Comparison of ENCODE assay signal across 10 mouse cellular contexts in genomic region chr17:57228014-57228413, GRCm38 (mm10). TPM values are rescaled to one million over a fixed set of nuclear protein-coding genes. Genes with fewer than 3 reads are reported as not detected.
DNase-seq lines count a peak whose midpoint lies in the region; ATAC-seq and TF ChIP-seq lines count a peak whose summit lies in the region.
"Had no signal": no experiment of that assay in that cellular context is flagged by ENCODE, and none has a peak within 500 bp of the region (broad histone marks: within the 10 kb centered on the region; RNA-seq: fewer than 3 reads in every experiment).

TSS of gene C3 (minus strand) at chr17:57228136.

- no peak for TF ChIP-seq POLR2A in kidney, adult 2 months (IDR thresholded peaks at IDR 0.05; ENCODE audit: low read depth, low read length)

- H3K4me1 ChIP-seq in kidney, adult 2 months (ENCODE audit: control insufficient read depth, insufficient read depth, low read length), result peaks cover 16% of the 10 kb centered on the region
- 0 out of 2 replicates have a peak, but pooled peaks cover 5% of the 10 kb centered on the region for H3K4me1 ChIP-seq in kidney, embryonic 16.5 days (ENCODE audit: insufficient read depth, low read length)
- no peaks in the 10 kb centered on the region for H3K4me1 ChIP-seq in forebrain, embryonic 15.5 days
- H3K4me1 ChIP-seq: neural tube, embryonic 12.5 days had no signal

- intact Hi-C loops in heart, postnatal 14 days (cut with DNase I), result no loop called here
- intact Hi-C loops in left cerebral cortex, postnatal 36 days (cut with DNase I), result no loop called here

- no peak within 1 kb of the TSS for H3K27ac ChIP-seq in kidney, adult 2 months (ENCODE audit: insufficient read depth, low read depth, low read length)
- H3K27ac ChIP-seq in kidney, embryonic 16.5 days (ENCODE audit: low read length), result no peak within 1 kb of the TSS
- H3K27ac ChIP-seq in forebrain, embryonic 15.5 days (replicated peaks), result no peak within 1 kb of the TSS
- H3K27ac ChIP-seq in layer of hippocampus, adult 2 months, result no peak within 1 kb of the TSS
- H3K27ac ChIP-seq: neural tube, embryonic 12.5 days had no signal

- DNase-seq in kidney, adult 2 months, result peak; percentile 81
- DNase-seq in adrenal gland, adult 2 months, result peak; percentile 79
- no peak for DNase-seq in heart, postnatal 14 days
- peak; percentile 86 for DNase-seq in lung, postnatal 36 days
- DNase-seq in layer of hippocampus, adult 2 months (ENCODE audit: low spot score in 2 of 2), result no peak
- no peak for DNase-seq in left cerebral cortex, postnatal 36 days (ENCODE audit: low spot score in 2 of 2)
- DNase-seq: thymus, postnatal 4 days had no signal

- no peaks in the 10 kb centered on the region for H3K36me3 ChIP-seq in kidney, adult 2 months (ENCODE audit: control insufficient read depth, insufficient read depth, low read length)
- no peaks in the 10 kb centered on the region for H3K36me3 ChIP-seq in kidney, embryonic 16.5 days (ENCODE audit: insufficient read depth, low read length)
- no peaks in the 10 kb centered on the region for H3K36me3 ChIP-seq in forebrain, embryonic 15.5 days
- H3K36me3 ChIP-seq: neural tube, embryonic 12.5 days had no signal

- no peak for TF ChIP-seq CTCF in kidney, adult 2 months (conservative IDR thresholded peaks at IDR 0.05; ENCODE audit: insufficient read depth, insufficient read length, low read depth, low read length)
- TF ChIP-seq CTCF in layer of hippocampus, adult 2 months (conservative IDR thresholded peaks at IDR 0.05), result no peak

- no peak within 1 kb of the TSS for H3K4me3 ChIP-seq in kidney, adult 2 months (ENCODE audit: insufficient read depth, low read depth, low read length)
- no peak within 1 kb of the TSS for H3K4me3 ChIP-seq in kidney, embryonic 16.5 days (ENCODE audit: low read length)
- H3K4me3 ChIP-seq in forebrain, embryonic 15.5 days, result no peak within 1 kb of the TSS
- H3K4me3 ChIP-seq in layer of hippocampus, adult 2 months, result no peak within 1 kb of the TSS
- H3K4me3 ChIP-seq: neural tube, embryonic 12.5 days had no signal

- no peak within 1 kb of the TSS for H3K9ac ChIP-seq in kidney, embryonic 16.5 days (replicated peaks; ENCODE audit: low read length)
- no peak within 1 kb of the TSS for H3K9ac ChIP-seq in forebrain, embryonic 15.5 days (replicated peaks)
- H3K9ac ChIP-seq: neural tube, embryonic 12.5 days had no signal

- no peak within 1 kb of the TSS for H3K4me2 ChIP-seq in kidney, embryonic 16.5 days (replicated peaks; ENCODE audit: low read depth, low read length)
- H3K4me2 ChIP-seq in forebrain, embryonic 15.5 days (replicated peaks), result no peak within 1 kb of the TSS
- H3K4me2 ChIP-seq: neural tube, embryonic 12.5 days had no signal

- H3K27me3 ChIP-seq in kidney, adult 2 months (replicated peaks; ENCODE audit: control insufficient read depth, insufficient read depth, low read length), result no peaks in the 10 kb centered on the region
- peaks cover 6% of the 10 kb centered on the region; the same call in 1 of the 2 replicates for H3K27me3 ChIP-seq in kidney, embryonic 16.5 days (ENCODE audit: insufficient read depth, low read length)
- H3K27me3 ChIP-seq in forebrain, embryonic 15.5 days, result no peaks in the 10 kb centered on the region

- 87% methylated on average over 3 of the region's 3 CpGs for WGBS in kidney, adult 2 months
- WGBS in kidney, embryonic 16.5 days, result 83% methylated on average over 3 of the region's 3 CpGs
- WGBS in forebrain, embryonic 15.5 days, result 87% methylated on average over 3 of the region's 3 CpGs

- no peak for ATAC-seq in kidney, embryonic 16.5 days (ENCODE audit: low FRiP score, low TSS enrichment)
- ATAC-seq in forebrain, embryonic 15.5 days (replicated peaks), result no peak

- H3K9me3 ChIP-seq in kidney, embryonic 16.5 days (ENCODE audit: low read length), result no peaks in the 10 kb centered on the region
- no peaks in the 10 kb centered on the region for H3K9me3 ChIP-seq in forebrain, embryonic 15.5 days
- H3K9me3 ChIP-seq: neural tube, embryonic 12.5 days had no signal

RNA-seq across cellular contexts. Expression of gene C3, which starts in this region (rescaled TPM):
- 51.5 and 69.4 TPM in 2 replicates for polyA plus RNA-seq in kidney, adult 2 months (2012; rRNA removed)
- 1.1 and 2.4 TPM in 2 replicates for polyA plus RNA-seq in kidney, embryonic 16.5 days (2015; fragmentation: Nextera tagmentation; extraction: Ambion mirVana)
- total RNA-seq in adrenal gland, adult 2 months (2021), result 1,000 to 10,000 TPM in 1 of 2 experiments, 100 to 1,000 TPM in 1; 382 to 3,178 TPM
- polyA plus RNA-seq in adrenal gland, adult 2 months (2012; rRNA removed), result 222 and 767 TPM in 2 replicates
- total RNA-seq in heart, postnatal 14 days (2021), result 10 to 100 TPM; 47.9 to 65.0 TPM
- polyA plus RNA-seq in forebrain, embryonic 15.5 days (2015; fragmentation: Nextera tagmentation; extraction: Ambion mirVana), result 0.59 and 0.93 TPM in 2 replicates
- total RNA-seq in layer of hippocampus, adult 2 months (2021), result under 1 TPM; 0.97 to 0.98 TPM
- under 1 TPM; 0.59 to 0.74 TPM for total RNA-seq in left cerebral cortex, postnatal 36 days (2021)

Comparison
In these comparisons a context has a peak if more than half of its experiments do, and no peak if none do; other contexts are left out.
1. RNA of gene C3 (total RNA-seq): 382 to 3,178 TPM in adrenal gland, adult 2 months and 47.9 to 65.0 TPM in heart, postnatal 14 days; 0.97 to 0.98 TPM in layer of hippocampus, adult 2 months and 0.59 to 0.74 TPM in left cerebral cortex, postnatal 36 days; every median in the first group is over 10 times any median in the second.
2. RNA of gene C3 (total RNA-seq): 382 to 3,178 TPM in adrenal gland, adult 2 months; 47.9 to 65.0 TPM in heart, postnatal 14 days; every median in the first group is over 4 times any median in the second.
3. RNA of gene C3 (polyA plus RNA-seq): 222 to 767 TPM in adrenal gland, adult 2 months and 51.5 to 69.4 TPM in kidney, adult 2 months; 1.1 to 2.4 TPM in kidney, embryonic 16.5 days and 0.59 to 0.93 TPM in forebrain, embryonic 15.5 days; every median in the first group is over 10 times any median in the second.
4. DNase-seq: peak in kidney, adult 2 months (single experiment), adrenal gland, adult 2 months (single experiment) and lung, postnatal 36 days (single experiment); none in heart, postnatal 14 days (0 of 2), layer of hippocampus, adult 2 months (0 of 2) and left cerebral cortex, postnatal 36 days (0 of 2).